Mouse (Mus musculus) WW6 (cell line): ENCODE measurements at regions not wholly inside any gene's neighbourhood (a gene's known extent, or its start where the extent isn't known, plus 50 kb on each side); places are given as distances from the start of the nearest gene placed in this dataset.

Source experiments
- DNase-seq: peaks from one replicate; pipeline ENCODE4 v3.0.0-alpha.2; 2013; ENCODE audit warnings: low read depth, low spot score

DNA sequence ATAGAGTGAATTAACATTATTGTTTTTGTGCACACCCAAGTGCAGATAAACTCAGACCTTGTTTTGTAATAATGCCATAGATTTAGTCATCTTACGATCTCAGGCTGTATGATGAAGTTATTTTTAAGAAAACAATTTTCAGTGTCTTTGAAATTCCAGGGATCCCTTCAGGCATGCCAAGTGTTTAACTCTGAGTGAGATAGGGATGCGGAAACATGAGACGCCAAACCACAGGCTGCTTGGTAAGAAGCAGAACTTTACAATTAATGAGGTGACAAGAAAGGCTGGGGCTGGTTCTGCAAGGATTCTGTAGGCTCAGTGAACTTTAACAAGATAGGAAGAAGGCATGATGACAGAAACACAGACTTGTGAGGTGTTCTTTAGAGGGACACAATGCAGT lies 292.3 kb upstream of the Alcam start:
- no peak for DNase-seq

DNA sequence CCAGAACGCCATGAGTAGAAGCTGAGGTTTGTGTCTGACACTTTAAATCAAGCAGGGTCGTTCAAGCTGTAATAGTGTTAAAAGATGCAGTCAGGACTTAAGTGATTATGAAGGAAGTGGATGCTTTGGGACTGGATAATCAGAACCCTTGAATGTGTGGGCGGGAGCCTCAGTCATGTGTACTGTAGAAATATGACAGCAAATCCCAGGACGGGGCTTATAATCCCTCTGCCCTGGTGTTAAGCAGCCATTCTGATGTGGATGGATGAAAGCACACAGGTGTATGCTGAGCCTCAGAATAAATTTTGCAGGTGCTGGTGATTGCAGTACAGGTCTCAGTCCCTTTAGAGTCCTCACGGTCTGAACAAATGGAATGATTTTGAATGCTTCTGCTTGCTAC lies 290.8 kb upstream of the Alcam start:
- DNase-seq, result no peak

DNA sequence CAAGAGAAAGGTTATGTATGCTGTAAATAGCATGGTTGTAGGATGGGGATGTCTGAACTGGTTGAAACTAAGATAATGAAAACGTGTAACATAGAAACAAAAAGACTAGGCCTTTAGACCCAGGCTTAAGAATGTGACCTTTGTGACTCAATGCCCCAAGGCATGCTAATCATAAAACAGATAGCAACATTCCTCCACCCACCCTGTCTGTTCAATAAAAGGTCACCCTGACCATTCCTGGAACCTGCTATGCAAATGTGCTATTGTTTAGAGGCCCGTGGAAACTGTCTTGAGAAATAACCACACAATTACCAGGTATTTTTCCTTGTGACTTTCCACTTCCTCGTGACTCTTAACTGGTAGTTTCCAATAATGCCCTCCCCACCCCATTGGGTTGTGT lies 288.3 kb upstream of the Alcam start:
- no peak for DNase-seq

DNA sequence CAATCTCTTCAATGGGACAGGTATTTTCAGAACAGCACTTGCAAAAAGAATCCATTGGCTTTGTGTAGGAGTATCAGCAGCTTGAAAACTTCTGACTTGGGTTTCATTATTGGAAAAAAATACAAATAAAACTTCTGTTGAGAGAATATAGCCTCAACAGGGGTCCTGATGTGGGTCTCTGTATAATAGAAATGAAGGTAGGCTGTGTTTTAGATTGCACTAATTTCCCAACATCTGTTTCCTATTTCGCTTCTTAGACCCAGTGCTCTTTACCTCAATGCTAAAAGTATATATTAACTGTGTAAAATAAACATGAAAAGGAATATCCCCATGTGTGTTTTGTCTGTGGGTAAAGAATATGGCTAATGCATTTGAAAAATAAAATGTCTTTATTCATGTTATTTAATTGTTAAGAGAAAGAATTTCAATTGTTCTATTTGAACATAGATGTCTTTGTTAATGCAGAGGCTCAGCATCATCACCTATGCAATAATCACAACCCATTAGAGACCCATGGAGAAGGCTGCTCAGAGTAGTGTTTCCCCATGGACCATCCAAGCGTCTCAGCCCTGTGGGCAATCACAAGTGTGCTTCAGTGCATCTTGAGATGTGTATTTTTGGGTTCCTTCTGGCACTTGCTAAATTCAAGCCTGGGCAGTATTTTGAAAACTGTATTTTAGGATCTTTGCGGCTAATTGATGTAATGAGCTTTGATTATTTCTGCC lies 272.4 kb upstream of the Alcam start:
- DNase-seq, result no peak

DNA sequence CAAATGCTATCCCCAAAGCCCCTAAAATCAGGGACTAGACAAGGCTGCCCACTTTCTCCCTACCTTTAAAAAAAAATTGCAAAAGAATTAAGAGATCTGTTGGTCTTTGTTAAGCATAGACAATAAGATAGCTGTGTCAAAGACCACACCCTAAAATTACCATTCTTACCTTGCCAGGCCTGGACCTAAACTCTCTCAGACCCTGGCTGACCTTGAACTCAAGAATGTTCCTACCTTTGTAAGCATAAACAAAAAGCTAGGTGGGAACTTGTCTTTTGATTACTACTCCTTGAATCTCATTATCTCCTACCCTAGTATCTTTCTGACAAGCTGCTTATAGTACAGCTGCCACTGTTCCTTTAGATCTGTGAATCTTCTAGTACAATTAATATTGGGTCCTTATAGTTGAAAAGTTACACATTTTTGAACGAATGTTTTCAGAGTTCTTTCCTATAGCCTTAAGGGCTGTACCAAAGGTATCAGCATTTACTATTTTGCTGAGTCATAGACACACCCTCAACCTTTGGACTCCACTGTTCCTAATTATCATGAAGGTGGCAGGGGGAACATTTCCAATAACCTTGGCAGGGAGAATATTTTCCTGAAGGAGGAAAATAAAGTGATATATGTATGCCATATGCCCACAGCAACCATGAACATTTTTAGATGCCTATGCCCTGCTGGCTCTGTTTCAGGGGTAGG lies 264.5 kb upstream of the Alcam start:
- no peak for DNase-seq

DNA sequence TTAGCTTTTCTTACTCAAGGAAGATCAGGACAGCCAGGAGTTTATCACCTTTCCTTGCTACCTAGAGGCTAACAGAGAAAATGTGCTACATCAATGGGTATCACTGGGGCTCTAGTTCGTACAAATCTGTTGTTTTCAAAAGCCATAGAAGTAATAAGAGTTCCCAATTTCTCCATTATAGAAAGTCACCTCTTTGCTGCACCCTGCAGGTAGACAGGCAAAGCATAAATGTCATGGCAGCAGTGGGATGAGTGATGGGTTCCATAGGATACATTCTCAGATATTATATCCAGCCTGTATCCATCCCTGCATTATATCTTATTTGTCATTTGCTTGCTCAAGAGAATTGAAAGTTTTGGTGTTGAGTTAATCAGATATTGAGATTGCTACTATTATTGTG lies 236.4 kb upstream of the Alcam start:
- no peak for DNase-seq

DNA sequence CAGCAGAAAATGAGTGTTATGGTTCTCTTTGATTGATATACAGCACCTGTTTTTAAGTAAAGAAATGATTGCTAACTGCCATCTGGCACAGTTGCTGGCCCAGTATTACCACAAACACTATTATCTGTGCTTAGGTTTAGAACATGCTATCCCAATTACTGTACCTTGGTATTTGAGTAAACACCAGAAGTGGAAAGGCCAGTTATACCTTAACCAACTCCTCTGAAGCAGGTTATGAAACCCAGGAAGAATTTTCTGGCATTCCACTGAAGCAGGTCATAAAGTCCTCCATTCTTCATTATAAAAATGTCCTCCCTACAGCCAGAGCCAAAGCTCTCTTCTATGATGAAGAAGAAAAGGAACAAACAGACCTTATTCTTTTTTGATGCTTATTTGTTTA lies 201.0 kb upstream of the Alcam start:
- no peak for DNase-seq
